Mouse (Mus musculus): ENCODE measurements around the gene Klrb1a. TPM values are rescaled to one million over a fixed set of nuclear protein-coding genes. Genes with fewer than 3 reads are reported as not detected.
A peak's percentile ranks its signal among the peaks of the same experiment; 100 is the strongest.
"Not testable (repeated sequence)": the region's sequence is repeated elsewhere in the genome, so short reads cannot be mapped to it uniquely, and the experiment has no call there.

Gene Klrb1a
- not detected for total RNA-seq (2022)

GRCm38 (mm10) chr6:128623433-128623832 is at the start of gene Klrb1a:
Gene Klrb1a (minus strand): TSS chr6:128623533.
- not testable (repeated sequence) for DNase-seq (ENCODE audit: low spot score in 2 of 2)

DNA sequence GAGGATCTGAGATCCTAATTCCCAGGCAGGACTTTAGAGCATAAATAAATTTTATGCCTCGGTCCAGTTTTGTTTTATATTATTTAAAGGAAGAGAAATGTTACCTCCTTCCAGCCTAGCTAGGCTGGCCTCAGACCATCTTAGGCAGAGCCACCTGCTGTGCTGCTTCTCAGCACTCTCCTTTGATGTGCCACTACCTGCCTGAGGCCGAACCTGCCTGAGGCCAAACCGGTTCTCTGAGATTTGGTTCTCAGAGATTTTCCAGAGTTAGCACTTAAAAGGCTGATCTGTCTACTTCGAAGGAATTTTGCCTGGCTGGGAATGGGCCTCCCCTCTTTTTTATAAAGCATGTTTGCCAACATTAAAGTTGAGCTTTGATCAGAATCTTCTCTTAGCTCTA is 46.6 kb upstream of the Klrb1a start:
- no peak for DNase-seq (ENCODE audit: low spot score in 2 of 2)

GRCm38 (mm10) chr6:128662206-128662605 is 38.9 kb upstream of the Klrb1a start, which contains the start of gene Clec2h:
Gene Clec2h (plus strand): TSS chr6:128662385.
- no peak for DNase-seq (ENCODE audit: low spot score in 2 of 2)

- DNase-seq (ENCODE audit: low spot score in 2 of 2): no peak
Measured at GRCm38 (mm10) chr6:128661249-128661648, 37.9 kb upstream of the Klrb1a start.

DNA sequence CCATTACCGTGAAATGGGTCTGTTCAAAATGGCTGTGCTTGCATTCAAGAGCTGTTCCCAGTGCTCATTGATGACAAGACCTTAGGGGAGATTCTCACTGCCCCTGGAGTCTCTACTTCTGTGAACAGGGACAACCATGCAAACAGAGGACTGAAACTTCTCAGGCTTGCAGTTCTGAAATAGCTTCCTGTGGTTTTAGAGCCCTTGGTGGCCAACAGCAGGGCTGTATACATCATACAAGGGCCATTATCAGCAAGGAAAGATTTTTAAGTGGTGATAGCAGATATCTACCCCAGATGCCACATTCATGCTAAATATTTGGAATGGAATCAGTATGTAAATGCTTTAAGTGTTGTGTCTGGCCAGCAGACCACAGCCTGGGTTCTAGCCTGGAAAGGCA is 29.6 kb upstream of the Klrb1a start:
- no peak for DNase-seq (ENCODE audit: low spot score in 2 of 2)

GRCm38 (mm10) chr6:128650827-128651226 is 27.5 kb upstream of the Klrb1a start:
- DNase-seq (ENCODE audit: low spot score in 2 of 2): not testable (repeated sequence)

DNA sequence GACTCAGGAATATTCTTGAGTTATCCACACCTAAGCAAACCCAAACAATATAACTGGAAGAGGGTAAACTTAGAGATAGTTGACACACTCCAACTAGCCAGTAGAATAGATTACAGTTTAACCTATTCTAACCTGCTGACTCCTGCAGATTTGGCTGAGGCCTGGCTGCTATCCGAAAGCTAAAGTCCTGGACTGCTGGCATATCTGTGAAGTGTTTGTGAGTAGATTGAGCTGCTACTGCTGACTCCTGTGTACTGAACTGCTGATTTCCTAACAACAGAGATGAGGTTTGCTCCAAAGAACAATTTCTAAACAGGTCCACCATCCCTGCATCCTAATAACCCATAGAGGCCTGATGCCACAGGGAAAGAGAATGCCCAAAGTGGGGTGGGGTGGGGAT is 26.9 kb upstream of the Klrb1a start:
- DNase-seq (ENCODE audit: low spot score in 2 of 2): no peak

GRCm38 (mm10) chr6:128649681-128650080 is 26.3 kb upstream of the Klrb1a start:
- no peak for DNase-seq (ENCODE audit: low spot score in 2 of 2)

DNA sequence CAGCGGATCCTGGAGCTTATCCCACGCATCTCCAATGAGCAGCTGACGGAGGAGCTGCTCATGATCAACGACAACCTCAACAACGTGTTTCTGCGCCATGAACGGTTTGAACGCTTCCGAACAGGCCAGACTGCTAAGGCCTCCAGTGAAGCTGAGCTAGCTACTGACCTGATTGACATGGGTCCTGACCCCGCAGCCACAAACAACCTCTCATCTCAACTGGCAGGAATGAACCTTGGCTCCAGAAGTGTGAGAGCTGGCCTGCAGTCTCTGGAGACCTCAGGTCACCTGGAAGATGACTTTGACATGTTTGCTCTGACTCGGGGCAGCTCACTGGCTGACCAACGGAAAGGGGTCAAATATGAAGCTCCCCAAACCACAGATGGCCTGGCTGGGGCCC is 22.4 kb upstream of the Klrb1a start:
- DNase-seq (ENCODE audit: low spot score in 2 of 2): not testable (repeated sequence)

- DNase-seq (ENCODE audit: low spot score in 2 of 2): not testable (repeated sequence)
Measured at GRCm38 (mm10) chr6:128644694-128645093, 21.4 kb upstream of the Klrb1a start.

DNA sequence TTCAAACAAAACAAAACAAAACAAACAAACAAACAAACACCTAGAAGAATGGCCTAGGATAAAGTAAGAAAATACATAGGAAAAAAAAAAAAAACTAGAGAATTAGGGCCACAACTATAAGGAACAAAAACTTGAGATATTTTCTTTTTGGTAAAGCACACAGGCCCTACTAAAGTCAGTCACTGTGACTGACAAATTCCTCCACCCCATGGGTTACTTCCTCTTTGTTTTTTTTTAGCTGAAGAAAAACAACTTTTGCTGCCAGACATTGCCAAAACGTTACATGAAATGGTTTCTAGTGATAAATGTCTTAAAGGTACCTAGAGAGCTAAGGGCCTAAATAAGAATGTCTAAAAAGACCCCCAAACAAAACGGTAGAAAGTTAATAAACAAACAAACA is 20.7 kb upstream of the Klrb1a start:
- no peak for DNase-seq (ENCODE audit: low spot score in 2 of 2)

DNA sequence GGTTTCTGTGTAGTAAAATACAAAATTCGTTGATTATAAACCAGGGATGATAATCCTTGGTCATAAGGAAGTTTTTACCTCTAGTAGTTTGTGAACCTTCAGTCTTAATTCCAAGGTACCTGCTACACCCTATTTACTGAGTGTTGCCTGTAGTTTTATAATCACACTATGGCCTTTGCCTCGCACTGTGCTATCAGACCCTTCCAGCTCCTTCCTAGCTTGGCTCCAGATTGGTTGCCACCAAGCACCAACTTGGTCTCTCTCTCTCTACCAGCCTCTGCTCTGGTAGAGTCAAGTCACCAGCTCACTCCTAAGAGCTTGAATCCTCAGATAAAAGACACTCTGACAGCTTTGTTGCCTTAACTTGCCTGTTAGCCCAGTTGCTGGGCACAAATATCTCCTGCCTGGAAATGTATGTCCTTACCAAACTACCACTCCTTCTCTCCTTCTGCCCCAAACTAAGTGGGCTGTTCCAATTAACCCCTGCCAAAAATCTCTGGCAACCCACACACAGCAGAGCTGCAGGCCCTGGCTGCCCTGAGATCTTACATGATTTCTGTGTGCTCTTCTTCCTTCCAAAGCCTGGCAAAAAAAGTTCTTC is 17.9 kb upstream of the Klrb1a start:
- DNase-seq (ENCODE audit: low spot score in 2 of 2): no peak

GRCm38 (mm10) chr6:128640673-128641072 is 17.3 kb upstream of the Klrb1a start:
- no peak for DNase-seq (ENCODE audit: low spot score in 2 of 2)

- DNase-seq (ENCODE audit: low spot score in 2 of 2): not testable (repeated sequence)
Measured at GRCm38 (mm10) chr6:128630912-128631905, 7.9 kb upstream of the Klrb1a start.

DNA sequence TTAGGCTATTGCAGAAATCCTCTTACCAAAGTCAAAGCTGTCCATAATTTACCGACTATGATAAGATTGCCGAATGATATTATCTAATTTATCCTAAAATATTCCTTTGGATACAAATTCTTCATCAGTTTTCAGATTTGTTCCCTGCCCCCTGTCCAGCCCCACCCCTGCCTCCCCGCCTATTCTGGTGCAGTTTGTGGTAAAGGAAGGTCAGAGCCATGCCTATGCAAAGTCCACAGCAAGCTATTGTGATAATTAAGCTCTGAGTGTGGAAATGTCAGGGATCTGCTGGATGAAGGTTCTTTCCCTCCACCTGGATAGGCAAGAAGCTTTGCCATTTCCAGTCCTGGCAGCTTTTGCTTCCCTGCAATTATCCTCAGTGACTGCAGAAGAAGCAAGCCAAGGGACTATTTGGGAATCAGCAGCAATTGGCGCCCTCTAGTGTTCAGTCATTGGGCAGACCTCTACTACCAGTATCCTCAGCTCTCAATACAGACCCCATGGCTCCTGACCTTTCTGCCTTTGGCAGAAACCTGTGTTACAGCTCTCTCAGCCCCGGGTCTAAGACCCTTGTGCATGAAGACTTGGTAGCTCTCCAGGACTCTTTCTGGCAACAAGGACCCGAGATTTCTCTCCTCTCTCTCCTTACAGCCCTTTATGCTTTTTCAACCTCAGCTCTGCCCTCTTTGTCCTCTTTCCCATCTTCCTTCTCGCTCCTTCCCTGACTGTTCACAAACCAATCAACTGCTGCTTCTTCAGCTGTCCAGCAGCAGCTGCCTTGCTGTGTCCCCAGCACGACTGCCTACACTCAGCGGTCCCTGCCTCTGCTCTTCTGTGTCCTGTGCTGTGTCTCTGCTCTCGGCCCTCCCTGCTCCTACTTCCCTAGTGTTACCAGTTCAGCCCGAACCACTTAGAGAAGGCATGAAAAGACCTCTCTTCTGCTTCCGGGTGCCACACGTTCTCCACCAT is 6.7 kb upstream of the Klrb1a start:
- peak; percentile 12 to 22 for DNase-seq (ENCODE audit: low spot score in 2 of 2)

GRCm38 (mm10) chr6:128625246-128625645 is 1.9 kb upstream of the Klrb1a start:
- not testable (repeated sequence) for DNase-seq (ENCODE audit: low spot score in 2 of 2)

DNA sequence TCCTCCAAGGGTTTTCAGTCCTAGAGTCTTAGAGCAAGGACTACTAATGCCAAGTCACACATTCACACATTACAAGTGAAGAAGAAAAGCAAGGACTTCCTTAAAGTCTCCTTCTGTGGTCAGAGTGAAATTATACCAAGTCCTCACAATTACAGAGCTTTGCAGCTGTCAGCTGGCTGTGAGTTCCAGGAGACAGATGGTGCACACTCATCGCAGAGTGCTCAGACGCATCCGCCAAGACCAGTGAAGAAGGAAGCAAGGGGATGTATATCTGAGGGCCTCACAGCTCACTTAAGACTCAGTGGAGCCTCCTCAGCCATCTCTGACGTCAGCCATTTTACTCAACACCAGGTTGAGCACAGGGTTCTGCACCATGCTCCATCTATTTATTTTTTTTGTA is 1.1 kb upstream of the Klrb1a start:
- DNase-seq (ENCODE audit: low spot score in 2 of 2): peak in 1 of 2 experiments; percentile 30

DNA sequence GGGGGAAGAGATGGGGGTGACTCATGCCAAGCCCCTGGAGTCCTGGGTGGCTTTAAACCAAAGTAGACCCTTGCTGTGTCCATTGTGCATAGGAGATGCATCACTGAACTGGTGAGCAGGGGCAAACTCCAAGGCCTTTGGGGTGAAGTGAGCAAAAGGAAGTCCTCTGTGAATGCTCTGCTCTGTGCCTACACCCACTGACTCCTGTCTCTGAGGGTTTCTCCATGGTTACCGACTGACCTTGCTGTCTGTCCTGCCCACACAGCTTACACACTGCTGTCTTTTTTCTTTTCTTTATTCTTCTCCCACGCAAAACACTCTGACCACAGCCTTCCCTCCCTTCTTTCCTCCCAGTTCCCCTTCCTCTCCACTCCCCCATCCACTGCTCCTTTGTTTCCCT is 600 bp downstream of the Klrb1a start:
- DNase-seq (ENCODE audit: low spot score in 2 of 2): peak in 1 of 2 experiments; percentile 15

GRCm38 (mm10) chr6:128606350-128606749 is 17.0 kb downstream of the Klrb1a start:
- DNase-seq (ENCODE audit: low spot score in 2 of 2): no peak

- peak in 1 of 2 experiments; percentile 11 for DNase-seq (ENCODE audit: low spot score in 2 of 2)
Measured at GRCm38 (mm10) chr6:128604512-128604911, 18.8 kb downstream of the Klrb1a start.
